Mouse (Mus musculus) CH12F3 (cell line): ENCODE results near the gene Majin.

Source experiments
- in situ Hi-C: fragments of 300-500 bp; cut with MboI; formaldehyde crosslinking; loops from 2 replicates; pipeline ENCODE4 v1.14.3; 2020; ENCODE audit warnings: low sequenced_read_pairs

Gene Majin

DNA sequence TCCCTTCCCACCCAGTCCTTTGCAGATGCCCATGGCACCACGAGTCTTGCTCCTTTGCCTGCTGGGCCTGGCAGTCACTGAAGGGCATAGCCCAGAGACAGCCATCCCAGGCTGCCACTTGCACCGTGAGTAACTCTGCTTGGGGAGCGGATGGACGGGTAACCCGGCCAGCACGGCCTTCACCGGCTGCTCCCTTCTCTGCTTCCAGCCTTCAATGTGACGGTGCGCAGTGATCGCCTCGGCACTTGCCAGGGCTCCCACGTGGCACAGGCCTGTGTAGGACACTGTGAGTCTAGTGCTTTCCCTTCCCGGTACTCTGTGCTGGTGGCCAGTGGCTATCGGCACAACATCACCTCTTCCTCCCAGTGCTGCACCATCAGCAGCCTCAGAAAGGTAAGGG lies 42.6 kb downstream of the Majin start:
- in situ Hi-C loops: no loop called here

DNA sequence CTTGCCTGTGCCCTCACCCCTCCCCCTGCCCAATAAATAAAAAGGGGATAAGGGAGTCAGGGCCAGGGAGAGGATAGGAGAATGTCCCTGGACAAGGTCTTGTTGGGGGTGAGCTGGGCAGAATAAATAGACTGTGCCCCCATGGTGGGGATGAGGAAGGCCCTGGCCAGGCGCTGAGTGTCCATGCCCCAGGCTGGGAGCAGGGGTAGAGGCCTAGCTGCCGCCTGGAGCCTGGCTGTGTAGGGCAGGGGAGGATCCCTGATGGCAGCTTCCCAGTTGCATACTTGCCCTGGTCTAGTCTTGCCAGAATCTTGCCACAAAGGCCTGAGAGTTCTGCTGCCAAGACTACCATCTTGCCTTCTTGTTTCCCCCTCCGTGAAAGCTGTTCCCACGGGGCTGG lies 43.7 kb downstream of the Majin start:
- in situ Hi-C loops: no loop called here

DNA sequence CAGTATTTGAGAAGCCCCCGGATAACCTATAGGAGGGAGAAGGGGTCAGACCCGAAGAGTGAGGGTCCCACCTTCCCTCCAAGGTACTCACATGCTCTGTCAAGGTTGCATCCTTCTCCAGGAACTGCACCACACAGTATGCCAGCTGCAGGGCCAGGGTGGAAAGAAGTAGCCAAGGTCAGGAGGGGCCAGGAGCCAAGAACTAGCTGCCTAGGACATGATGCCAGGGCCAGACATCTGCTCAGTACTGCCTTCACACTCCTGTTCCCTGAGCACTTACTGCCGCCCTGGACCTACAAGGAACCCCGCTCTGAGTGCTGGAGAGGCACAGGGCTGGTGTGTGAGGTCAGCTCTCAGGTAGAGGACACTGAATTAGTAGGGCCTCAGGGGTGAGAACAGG lies 46.2 kb downstream of the Majin start:
- in situ Hi-C loops: no loop called here

DNA sequence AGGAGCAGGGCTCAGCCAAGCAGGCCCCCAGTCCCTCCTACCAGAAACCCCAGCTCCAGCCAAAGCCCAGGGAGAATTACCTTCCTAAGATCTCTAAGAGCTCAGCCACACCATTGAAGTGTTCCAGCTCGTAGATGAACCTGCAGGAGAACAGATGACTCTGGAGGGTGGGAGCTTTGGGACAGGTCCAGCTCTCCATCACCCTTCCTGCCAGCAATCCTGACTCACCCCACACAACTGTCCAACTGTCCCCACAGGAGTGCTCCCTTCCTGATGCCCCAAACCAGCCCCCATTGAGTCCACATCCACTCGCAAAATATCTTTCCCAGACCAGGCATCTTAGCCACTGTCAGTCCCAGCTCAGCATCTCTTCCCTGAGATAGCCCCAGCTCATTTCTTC lies 46.8 kb downstream of the Majin start:
- in situ Hi-C loops: no loop called here

DNA sequence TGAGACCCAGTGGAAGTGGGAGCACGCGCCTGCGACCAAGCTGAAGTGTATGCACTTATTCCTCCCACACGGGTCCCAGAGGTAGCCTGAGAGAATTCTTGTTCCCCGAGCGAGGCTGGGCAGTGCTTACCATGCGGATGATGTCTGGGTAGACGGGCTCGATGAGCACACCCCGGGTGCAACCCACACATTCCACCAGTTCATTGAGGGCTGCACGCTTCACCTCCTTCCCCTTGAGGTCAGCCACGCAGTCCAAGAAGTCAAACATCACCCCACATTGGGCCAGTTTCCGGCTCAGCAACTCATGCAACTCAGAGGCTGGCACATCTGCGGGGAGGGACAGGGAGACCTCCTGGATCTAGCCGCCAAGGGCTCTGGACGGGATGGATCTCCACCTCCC lies 49.5 kb downstream of the Majin start:
- in situ Hi-C loops: no loop called here

DNA sequence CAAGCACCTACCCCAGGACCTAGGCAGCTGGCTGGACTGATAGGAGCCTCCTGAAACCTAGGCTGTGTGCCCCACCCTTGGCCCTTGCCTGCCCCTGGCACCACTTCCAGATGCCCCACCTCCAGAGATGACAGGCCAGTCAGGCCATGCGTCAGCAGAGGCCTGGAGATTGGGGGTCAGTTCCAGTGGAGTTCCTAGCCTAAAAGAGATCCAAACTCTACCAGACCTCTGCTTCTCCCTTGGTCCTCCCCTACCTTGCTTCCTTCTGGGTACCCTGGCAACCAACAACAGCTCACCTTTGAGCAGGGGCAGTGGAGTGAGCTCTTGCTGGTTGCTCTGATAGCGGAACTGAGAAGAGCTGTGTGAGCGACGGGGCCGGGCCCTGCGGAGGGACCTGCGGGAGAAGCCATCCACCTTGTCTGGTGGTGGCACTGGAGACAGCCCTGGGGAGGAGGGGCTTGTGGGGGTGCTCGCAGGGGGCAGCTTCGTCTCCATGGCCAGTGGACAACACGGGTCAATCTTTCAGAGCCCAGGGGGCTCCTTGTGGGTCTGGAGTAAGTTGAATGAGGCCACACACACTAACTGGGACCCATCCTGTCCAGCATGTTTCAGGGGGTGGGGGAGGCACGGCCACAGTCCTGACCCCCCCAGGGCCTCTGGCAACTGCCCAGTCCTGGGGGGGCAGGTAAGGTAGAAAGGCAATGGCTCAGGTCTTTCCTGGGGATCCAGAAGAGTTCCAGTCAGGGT lies 50.3 kb downstream of the Majin start:
- in situ Hi-C loops: no loop called here

DNA sequence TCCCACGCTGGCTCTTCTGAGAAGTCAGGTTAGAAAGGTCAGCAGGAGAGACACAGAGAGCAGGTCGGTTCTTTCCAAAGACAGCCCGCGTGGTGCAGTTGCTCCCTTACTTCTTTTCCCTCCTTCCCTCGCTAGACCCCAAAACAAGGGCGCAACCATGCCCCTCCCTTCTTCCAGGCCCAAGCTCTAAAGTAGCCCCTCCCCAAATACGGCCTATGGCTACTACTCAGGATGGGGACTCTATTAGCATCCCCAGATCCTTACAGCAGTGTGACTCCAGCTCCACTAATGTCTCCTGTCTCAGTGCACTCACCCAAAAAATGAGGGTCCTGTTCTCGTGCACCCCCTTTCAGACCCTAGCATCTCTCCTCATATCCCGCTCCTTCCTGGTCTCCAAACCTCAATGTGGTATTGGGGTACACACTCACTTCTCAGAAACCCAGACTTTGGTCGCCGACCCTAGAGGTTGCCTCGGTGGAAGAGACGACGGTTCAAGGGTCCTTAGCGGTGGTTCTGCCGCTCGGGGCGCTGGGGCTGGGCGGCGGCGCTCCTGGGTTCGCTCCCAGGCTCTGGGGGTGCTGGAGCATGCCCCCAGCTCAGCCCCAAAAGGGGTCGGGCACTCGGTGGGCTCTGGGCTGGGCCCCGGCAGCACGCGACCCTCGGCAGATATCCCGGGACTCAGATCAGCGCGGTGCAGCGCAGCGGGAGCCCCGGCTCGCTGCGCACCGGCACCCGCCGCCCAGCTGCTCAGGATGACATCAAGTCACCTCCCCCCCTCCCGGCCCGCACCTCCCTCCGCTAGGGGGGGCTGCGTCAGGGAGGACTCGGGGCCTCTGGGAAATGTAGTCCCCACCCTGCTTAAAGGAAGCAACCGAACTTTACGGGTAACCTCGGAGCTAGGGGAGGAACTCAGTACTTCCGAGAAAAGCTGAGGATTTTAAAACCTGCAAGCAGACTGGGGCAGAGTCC lies 51.2 kb downstream of the Majin start, which contains the start of gene Ppp2r5b:
Gene Ppp2r5b (minus strand): TSS at position 789 of the 969 bp plus-strand sequence.
- in situ Hi-C loops: no loop called here

DNA sequence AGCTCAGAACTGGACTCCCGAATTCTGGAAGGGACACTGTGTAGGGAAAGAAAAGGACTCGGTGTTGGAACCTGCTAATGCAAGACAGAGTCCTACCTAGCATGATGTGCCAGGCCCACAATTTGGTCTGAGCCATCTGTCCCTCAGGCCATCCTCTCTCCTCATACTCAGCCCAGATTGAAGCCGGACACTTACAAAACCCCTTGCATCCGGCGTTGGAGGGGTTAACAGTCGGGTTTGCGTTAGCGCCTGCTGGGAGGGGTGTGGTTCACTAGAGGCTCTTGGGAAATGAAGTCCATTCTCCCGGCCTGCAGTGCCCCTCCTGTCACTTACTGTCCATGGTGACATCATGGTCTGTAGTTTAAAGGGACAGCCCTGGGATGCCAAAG lies 51.9 kb downstream of the Majin start:
- in situ Hi-C loops: no loop called here

DNA sequence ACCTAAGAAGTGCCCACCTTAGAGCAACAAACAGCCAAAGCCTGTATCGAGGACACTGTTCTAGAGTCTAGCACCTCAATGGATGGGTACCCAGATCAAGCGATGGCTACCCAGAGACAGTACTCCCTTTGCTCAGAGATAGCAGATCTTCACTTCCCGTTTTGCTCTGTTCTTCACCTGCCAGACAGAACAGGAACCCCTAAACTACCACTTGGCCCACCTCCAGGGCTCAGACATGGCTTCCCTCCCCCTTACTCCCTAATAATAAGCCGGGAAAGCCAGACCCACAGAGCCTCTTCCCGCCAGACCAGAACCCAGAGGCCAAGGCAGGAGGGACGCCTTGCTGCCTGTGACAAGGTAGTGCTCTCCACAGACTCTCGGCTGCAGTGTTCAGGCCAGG lies 52.7 kb downstream of the Majin start:
- in situ Hi-C loops: no loop called here

DNA sequence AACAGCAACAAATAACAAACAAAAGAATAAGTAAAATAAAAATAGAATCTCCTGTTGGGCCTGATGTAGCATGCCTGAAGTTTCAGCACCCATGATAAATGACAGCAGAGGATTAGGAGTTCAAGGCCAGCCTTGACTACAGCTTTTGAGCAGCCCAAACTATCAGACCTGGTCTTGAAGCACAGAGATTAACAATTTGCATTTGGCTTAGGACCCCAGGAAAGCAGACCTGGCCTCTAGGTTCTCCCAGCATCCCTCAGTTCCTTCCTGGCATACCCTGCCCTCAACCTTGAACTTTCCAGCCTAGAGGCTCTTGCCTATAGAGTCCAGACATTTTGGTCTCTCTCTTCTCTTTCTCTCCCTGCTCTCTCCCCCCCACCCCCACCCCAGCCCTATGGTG lies 54.6 kb downstream of the Majin start:
- in situ Hi-C loops: no loop called here

DNA sequence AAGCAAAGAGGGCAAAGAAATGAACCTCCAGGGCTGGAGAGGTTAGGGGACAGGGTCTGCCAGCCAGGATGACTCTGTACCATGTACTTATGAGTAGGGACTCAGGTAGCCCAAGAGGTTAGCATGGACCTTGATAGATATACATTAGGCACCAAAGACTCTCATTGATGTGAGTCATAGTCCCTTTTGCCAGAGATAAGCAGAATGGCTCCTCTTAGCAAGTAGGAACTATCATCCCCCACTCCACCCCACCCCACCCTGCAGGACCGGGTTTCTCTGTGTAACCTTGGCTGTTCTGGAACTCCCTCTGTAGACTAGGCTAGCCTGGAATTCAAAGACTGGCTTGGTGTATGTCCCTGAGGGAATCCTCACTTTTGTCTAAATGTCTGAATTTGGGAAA lies 55.9 kb downstream of the Majin start:
- in situ Hi-C loops: no loop called here

DNA sequence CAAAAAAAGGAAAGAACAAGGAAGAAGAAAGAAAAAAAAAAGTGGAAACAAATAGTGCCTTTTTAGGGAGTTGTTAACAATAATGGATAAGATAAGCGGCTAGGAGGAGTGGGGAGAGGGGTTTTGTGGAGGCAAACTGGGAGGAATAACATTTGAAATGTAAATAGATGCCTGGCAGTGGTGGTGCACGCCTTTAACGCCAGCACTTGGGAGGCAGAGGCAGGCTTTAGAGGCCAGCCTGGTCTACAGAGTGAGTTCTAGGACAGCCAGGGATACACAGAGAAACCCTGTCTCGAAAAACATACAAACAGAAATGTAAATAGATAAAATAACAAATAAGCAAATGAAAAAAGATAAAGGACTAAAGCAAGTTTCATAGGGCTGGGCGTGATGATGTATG lies 56.5 kb downstream of the Majin start:
- in situ Hi-C loops: no loop called here

DNA sequence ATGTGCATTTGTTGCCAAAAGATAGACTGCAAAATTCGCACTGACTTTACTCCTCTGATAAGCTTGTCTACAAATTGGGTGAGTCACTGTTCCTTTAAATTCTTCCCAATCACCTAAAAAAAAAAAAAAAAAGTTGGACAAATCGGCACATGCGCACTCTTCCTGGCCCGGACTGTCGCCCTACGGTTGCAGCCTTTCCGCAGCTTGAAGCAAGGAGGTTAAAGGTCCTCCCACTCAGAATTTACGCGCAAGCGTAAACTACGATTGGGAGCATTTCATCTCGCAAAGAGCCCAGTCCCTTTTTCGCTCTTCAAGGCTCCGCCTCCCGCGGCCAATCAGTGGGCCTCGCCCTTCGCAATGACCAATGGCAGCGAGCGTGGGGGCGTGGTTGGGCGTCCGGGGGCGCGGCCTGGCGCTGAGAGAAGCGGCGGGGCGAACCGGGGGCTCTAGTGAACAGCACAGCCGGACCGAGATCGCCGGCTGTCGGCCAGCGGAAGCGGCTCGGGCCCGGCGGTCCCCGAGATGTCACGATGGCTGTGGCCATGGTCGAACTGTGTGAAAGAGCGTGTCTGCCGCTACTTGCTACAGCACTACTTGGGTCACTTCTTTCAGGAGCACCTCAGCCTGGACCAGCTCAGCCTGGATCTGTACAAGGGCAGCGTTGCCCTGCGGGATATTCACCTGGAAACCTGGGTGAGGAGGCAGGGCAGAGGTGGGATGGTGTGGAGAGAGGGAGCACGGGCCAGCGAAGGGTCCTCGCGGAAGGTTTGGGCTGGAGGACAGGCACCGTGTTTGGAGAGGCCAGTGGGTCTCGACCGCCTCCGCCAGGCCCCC lies 57.3 kb downstream of the Majin start, which contains the start of gene Atg2a:
Gene Atg2a (plus strand): TSS at position 395 of the 834 bp plus-strand sequence.
- in situ Hi-C loops: no loop called here

DNA sequence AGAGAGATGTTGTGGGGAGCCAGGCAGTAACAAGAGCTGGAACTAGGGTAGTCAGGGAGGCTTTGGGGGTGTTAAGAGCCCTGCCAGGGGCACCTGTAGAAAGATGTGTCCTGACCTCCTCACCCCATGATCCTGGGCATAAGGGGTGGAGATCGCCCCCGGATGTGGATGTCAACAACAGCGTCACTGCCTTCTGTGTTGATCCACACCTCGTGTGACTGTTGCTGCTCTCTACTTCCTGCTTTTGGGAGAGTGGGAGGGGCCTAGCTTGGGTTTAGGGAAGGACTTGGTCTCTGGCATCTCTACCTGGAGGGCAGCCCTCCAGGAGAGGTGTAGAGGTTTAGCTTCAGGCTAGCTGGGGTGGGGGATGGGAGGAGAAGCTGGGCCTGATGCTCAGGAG lies 58.1 kb downstream of the Majin start:
- in situ Hi-C loops: no loop called here

DNA sequence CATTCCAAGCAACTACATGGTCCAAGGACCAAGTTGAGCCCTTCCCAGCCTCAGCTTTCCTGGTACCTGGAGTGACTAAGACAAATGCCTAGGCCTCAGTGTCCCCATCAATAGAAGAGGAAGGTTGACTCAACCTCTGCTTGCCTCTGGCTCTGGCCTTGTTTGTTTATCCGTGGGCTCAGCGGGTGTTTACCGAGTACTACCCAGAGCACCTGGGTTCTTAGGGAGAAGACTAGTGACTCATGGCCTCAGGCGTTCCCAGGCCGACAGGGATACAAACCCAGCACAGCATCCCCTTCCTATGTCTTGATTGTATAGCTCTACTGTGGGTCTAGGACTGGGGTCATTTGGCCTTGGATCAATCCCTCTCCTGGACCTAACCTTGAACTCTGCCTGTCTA lies 59.0 kb downstream of the Majin start:
- in situ Hi-C loops: no loop called here

DNA sequence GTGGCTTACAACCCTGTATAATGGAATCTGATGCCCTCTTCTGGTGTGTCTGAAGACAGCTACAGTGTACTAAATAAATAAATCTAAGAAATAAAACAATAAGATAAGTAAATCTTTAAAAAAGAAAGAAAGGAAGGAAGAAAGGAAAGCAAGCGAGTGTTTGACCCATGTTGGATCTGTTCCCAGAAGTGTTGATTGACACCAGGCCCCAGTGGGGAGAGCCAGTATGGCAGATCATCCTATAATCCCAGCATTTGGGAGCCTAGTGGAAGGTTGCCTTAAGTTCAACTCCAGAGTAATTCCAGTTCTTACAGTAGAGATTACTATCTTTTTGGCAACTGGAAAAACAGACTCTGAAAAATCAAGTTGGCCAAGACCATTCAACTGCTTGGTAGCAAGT lies 61.6 kb downstream of the Majin start:
- in situ Hi-C loops: no loop called here

DNA sequence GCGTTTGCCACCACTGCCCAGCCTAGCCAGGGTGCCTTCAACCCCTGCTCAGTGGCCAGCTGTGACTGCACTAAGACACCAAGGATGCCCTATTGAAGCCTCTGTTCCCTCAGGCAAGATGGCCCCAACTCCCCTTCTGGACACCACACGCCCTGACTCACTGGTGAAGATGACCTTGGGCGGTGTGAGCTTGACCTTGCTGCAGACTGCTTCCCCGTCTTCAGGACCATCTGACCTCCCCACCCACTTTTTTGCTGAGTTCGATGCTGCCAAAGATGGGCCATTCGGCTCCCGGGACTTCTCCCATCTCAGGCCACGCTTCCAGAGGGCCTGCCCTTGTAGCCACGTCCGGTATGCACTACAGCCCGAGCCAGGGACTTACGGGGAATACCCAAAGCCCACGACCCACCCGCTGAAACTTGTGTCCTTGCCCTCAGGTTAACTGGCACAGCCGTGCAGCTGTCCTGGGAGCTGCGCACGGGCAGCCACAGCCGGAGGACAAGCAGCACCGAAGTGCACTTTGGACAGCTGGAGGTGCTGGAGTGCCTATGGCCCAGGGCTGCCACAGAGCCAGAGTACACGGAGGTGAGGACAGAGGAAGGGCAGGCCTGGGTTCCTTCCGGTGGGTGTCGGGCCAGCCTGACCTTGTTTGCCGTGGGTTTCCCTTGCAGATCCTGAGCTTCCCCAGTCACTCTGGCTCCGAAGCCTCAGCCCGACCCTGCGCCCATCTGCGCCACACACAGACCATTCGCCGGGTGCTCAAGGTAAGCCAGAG lies 63.5 kb downstream of the Majin start:
- in situ Hi-C loops: no loop called here

DNA sequence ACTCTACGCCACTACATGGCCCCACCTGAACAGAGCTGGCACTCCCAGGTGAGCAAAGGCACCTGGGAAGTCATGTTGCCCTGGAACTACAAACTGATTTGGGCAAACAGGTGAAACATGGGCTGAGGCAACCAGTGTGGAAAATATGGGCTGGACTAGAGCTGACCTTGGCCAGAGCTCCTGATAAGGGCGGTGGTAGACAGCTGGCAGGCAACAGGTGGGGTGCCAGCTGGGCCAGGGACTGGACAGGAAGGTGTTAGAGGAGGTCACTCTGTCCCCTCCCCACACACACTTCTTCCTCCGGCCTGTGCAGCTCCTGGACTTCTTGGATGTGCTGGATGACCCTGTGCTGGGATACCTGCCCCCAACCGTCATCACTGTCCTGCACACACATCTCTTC lies 68.8 kb downstream of the Majin start:
- in situ Hi-C loops: no loop called here

DNA sequence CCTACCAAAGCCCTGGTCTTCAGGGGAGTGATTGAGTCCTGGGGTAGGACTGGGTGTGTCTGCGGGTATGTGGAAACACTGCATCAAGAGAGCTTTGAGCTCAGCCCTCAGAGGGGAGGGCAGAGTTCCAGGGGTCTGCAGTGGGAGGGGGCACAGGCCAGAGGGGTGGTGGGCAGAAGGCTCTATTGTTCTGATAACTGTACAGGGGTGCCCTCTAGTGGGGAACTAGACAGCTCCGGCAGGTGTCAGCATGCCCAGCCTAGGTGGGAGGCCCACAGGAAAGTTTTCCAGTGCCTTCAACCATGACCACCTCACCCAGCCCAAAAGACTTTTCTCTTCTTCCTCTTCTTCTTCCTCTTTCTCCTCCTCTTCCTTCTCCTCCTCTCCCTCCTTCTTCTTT lies 76.2 kb downstream of the Majin start:
- in situ Hi-C loops: loop anchor here (5.0 kb wide), 1 partner anchor 47 kb away; the partner anchor contains the start of gene Cdc42bpg

DNA sequence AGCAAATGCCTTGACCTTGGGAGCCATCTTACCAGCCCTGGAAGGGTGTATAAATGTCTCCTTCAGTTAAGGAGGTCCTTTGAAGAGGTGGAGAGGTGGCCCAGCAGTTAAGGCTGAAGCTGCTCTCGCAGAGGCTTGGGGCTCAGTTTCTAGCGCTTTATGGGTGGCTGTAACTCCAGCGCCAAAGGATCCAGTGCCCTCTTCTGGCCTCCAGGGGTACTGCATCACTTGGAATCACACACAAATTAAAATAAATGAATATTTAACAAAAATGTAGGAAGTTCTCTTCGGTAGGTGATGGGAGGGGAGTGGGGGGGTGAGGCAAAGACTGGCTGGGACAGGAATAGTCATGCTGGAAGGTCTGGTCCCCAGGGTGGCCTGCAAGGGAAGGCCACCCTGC lies 76.8 kb downstream of the Majin start:
- in situ Hi-C loops: loop anchor here (5.0 kb wide), 1 partner anchor 46 kb away; the partner anchor contains the start of gene Cdc42bpg
